Mouse (Mus musculus) hindlimb bud, embryonic 11.5 days (tissue): ENCODE data around the gene Crls1.

Experiments
- DNase-seq: peaks from one replicate; pipeline ENCODE4 v3.0.0-alpha.2; 2012; ENCODE audit warnings: low read depth, low spot score; ENCODE audit errors: extremely low spot score

Crls1 gene

DNA sequence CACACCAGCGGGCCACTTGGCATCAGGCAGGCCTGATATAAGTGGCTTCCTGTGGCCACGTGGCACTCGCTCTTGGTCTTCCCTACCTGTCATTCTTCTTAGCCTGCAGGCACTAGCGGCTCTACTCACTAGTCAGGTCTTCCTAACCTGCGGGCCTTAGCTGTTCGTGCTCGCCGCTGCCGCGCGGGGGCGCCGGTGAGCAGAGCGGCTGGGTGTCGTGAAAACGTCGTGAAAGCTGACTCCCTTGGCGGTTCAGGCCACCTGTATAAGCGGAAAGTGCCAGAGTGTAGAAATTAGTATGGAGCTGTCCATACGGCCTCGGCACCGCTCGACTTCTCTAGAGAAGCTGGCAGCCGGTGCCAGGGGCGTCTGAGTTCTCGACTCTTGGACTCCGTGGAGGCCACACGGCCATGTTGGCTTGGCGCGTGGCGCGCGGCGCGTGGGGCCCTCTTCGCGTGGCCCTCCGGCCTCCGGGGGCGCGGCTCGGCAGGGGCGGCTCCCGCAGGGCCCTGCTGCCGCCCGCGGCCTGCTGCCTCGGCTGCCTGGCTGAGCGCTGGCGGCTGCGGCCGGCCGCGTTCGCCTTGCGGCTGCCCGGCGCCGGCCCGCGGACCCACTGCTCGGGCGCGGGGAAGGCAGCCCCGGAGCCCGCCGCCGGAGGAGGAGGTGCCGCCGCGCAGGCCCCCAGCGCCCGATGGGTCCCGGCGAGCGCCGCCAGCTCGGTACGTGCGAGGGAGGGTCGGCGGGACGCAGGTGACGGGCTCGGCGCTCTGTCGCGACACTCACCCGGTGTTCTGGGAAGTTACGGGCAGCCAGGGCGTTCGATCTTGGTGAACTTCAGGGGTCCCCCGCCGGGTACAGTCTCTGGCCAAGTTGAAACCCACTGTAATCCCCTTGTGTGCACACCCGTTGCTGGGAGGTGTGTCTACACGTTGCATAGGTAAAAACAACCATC is at the start of gene Crls1:
Gene Crls1 (plus strand): TSS at position 260 of the 952 bp plus-strand sequence.
- DNase-seq: peak; percentile 89

DNA sequence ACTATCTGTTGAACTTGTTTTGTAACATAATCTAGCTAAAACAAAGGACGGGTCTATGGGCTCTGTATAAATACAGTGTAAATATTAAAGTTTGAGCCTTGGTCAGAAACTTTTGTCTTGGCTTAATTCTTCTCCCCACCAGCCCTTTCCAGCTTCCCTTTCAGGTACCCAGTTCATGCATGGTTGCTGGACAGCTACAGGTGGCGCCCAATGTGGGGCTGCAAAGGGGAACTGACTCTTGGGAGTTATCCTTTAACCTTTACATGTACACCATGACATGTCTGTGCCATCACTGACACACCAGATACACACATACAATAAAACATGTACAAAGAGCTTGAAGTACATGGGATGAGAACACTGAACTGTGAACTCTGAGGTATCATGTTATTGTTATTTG is 43.5 kb upstream of the Crls1 start:
- DNase-seq: no peak

DNA sequence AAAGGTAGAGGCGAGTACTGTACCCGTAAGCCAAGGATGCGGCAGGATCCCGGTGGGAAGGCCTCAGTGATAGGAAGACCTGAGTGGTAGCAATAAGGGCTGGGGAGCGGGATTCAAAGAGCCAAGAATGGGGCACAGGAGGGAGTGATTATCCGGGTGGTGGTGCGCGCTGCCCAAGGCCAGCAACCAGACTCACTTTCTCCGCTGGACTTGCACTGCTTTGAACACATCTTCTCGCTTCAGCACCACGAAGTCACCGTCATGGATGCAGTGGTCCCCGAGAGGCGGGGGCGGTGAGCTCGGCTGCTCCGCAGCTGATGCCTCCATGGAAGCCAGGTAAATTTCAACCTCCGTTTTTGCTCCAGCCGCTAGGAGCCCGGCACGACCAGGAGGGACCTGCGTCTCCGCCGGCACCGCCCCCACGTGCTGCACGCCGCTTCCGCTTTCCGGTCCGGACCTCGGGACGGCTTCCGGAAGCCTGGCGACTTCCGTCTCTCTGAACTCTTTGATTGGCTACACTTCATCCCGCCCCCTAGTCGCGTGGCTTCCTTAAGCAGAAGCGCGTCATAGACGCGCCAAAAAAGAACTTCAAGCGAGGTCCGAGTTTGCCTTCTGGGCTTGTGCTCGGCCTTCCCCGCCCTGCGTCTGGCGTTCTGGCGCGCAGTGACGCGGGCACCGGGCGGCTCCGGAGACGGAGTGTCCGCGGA is 30.7 kb upstream of the Crls1 start, which contains the start of the genes Trmt6 and Mcm8:
Gene Trmt6 (minus strand): TSS at position 448 of the 707 bp plus-strand sequence.
Gene Mcm8 (plus strand): TSS at position 534 of the 707 bp plus-strand sequence.
- peak; percentile 97 for DNase-seq

DNA sequence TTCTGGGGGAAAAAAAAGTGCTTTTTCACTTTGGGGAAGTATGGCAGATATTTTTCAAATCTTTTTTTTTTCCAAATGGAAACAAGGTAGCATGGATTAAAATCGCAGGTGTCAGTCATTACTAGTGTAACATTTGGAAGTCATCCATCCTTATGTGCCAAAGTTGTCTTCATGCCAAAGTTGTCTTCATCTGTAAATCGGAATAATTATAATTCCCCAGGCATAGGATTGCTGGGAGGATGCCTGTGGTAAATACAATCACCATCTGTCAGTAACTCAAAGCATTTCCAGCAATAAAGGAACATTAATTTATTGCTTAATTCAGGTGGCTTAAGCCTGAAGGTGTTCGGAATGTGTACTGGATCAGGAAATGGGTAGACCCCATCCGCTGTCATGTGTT is 5.4 kb upstream of the Crls1 start:
- no peak for DNase-seq

DNA sequence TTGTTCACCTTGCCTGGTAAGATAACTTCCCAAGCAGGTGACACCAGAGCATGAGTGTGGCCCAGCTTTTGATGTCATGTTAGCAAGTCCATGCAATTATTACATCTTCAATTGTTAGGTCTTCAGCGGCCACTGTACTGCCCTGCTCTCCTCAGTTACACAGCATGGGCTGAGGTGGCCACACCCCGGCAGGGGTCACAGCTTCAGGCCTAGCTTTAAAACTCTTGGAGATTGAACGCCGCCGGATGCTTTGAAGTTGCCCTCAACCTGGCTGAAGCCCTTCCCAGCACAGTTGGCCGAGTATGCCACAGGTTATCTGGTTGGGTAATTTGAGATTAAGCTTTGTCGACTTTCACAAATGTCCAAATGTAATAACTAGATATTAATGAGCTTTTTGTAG is 1.1 kb downstream of the Crls1 start:
- DNase-seq: no peak

DNA sequence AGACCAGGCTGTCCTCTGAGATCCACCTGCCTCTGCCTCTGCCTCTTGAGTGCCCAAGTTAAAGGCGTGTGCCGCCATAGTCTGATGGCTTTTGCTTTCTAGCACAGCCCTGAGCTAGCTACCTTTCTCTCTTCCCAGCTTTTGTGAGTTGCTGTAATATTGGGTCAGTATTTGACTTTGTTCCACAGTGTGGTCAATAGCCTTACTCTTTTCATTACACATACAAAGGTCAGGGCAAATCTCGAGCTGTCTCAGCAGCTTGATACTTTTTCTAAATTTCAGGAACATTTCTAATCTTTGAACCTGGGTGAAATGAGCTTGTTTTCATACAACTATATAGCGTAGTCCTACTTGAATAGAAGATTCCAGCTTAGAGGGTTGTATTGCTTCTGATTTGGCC is 1.9 kb downstream of the Crls1 start:
- no peak for DNase-seq

DNA sequence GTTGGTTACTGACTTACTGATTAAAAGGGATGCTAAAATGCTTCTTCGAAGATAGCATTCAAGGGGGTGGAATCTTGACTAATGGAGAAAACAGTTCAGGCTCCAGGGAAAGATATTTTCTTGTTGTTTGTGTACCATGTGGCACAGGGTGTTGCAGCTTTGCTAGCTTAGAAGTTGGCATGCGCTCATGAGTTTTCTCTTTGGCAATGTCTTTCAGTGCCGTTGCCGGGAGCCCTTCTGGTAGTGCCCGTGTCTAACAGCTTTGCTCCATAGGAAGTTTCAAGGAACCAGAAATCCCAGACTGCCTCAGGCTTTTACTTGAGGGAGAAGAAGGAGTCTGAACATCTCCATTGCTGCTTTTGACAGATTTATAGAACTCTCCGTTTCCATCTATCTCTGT is 2.7 kb downstream of the Crls1 start:
- DNase-seq: no peak

DNA sequence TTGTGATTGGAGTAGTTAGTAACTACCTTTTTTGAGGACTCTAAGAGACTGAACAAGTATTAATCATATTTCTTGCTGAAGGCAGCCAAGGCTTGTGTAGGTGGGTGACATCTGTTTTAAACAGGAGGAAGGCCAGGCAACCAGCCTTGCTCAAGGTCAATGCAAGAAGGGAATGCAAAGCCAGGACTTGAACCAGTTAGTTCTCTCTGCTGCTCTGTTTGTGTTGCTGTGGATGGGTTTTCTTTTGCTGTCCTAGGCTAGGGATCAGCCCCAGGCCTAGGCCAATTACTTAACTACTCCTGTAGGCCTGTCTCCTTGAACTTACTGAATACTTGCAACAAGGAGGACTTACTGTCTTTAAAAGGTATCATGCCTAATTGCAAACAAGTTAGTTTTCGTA is 6.6 kb downstream of the Crls1 start:
- no peak for DNase-seq

DNA sequence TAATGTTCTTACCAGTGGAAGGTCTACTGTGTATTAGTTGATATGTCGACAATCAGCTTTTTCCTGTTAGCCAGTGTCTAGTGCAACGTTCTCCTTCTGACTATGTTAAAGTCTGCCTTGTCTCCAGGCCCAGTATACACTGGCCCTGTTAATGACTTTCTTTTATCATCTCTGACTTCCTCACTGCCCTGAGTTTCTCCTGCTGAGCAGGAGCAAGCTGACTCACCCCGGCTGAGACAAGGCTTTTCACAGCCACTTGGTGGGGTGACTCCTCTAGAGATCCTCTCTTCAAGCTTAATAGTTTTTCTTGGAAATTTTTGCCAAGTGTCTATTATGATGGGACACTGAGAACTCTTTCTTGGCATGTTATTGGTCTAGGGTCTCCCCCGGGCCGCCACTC is 9.9 kb downstream of the Crls1 start:
- DNase-seq: no peak

DNA sequence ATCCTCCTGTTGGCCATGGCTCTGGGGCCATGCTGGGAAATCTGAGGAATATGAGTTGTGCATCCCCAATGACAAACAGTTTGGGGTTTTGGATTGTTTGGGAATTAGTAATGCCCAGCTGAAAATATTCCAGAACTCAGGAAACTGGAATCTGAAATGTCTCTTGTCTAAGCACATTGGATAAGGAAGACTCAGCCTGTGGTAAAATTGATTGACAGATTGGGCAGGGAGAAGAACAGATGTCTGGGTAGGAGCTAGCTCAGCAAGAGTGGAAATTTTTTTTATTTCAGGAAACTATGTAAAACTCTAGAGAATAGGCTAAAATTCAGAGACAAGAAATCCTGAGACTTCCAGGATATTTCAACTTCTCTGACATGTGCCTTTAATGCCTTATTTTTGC is 14.0 kb downstream of the Crls1 start:
- no peak for DNase-seq

DNA sequence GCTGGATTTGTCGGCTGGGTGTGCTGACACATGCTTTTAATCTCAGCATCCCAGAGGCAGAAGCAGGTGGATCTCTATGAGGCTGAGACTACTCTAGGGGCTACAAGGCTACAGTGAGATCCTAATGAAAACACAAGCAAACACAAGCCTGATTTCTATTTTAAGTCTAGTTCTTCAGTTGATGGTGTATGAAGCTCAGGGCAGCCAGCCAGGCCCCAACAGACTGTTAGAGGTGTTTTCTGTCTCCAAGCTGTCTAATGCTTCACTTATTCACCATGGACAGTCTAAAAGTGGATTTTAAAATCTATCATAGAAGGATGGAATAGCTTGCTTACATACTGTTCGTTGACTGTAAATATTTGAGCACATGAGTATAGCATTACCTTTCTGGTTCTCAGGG is 15.0 kb downstream of the Crls1 start:
- no peak for DNase-seq

DNA sequence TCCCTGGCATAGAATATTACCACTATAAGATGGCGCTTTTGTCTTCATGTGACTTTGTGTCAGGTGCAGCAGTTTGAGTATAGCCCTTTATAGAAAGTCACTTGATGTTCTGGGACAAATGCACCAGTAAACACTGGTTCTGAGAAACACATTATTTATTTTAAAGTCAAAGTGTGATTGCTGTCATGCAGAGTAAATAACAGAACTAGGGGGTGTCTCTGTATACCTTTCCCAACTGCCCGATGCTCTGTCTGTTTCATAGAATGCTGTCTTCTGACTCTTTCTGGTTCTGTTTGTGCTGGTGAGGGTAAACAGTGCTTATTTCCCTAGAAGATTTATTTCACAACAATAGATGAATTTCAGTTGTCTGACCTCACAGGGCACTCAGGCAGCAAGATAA is 16.9 kb downstream of the Crls1 start:
- DNase-seq: no peak

DNA sequence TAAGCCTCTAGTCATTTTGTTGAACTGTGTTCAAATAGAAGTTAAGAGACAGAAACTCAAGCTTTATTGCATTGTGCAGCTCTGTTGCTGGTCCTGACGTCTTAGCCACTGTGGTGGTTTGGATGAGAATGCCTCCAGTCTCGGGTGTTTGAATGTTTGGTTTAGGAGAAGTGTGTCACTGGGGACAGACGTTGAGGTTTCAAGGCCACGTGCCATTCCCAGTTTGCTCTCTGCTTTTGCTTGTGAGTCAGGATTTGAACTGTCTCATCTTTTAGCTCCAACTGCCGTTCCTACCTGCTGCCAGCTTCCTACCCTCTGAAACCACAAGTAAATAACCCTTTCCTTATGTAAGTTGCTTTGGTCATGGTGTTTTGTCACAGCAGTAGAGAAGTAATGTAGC is 21.1 kb downstream of the Crls1 start:
- DNase-seq: no peak

DNA sequence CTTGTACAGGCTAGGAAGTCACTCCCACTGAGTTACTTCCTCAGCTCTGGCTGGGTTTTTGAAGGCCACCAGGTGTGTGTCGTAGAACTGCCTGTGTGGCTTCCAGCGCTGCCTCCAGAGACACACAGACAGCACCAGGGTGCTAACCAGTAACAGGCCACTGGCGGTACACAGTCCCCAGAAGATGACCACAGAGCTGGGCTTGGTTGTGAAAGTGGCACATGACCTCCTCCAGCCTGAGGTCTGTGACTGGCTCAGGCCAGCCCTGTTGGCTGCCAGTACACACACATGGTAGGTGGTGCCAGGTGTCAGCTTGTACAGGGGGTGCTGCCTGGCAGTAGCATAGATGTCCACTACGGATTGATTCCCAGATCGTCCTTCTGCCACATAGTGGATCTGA is 23.2 kb downstream of the Crls1 start:
- no peak for DNase-seq

DNA sequence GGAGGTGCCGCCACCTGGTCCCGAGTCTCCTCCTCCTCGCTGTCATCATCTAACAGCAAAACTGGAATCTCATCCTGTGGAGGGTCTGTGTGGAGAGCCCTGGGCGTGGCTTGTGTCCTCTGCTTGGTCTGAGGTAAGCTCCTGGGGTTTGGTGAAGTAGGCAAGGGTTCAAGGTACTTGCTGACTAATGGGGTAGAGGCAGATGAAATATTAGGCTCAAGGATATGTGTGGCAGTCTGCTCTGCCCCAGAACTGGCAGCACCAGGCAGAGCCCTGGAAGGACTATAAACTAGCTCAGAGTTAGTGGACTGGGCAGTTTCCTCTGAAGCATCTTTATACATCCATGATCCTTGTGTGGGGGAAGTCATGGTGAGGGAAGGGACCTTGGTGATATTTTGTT is 23.8 kb downstream of the Crls1 start:
- DNase-seq: no peak

DNA sequence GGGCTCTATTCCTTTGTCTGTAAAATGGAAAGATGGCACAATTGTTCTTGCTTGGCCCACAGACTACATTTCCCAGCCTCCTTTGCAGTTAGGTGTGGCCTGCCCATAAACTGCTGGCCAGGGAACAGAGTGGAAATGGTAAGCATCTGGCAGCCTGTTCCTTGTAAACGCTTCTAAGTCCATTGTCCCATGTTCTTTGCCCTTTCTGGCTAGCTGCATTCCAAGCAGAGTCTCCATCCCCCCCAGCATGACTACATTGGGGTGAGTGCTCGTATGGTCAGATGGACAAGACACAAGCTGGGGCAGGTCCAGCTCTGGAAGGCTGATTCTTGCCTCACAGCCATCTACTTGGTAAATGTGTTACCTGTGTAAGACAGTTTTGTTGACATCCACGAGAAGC is 25.2 kb downstream of the Crls1 start:
- DNase-seq: no peak

DNA sequence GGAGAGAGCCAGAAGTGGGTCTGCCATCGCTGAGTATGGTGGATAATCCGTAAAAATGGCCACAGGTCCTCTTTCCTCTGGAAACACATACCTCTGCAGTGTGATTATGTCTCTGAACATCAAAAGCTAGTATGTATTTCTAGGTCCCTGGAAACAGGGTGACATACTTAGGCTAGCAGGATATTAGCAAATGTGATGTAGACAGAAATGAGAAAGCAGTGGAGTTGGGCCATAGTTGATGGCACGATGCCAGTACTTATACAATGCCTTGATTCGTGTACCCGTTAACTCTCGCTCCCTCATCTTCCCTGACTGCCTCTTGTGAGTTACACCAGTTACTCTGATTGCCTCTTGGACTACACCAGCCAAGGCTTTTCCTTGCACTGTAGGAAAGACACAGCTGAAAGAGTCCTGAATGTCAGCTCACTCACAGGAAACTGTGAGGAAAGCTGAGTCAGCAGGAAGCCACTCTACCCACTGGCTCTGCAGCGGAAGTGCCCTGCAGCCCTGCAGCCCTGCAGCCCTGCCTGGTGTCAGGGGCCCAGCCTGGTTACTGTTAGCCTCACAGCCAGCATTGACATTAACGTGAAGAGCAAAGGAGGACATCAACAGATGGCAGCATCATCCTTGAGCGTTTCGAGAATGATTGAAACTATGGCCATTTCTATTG is 27.3 kb downstream of the Crls1 start:
- DNase-seq: no peak

DNA sequence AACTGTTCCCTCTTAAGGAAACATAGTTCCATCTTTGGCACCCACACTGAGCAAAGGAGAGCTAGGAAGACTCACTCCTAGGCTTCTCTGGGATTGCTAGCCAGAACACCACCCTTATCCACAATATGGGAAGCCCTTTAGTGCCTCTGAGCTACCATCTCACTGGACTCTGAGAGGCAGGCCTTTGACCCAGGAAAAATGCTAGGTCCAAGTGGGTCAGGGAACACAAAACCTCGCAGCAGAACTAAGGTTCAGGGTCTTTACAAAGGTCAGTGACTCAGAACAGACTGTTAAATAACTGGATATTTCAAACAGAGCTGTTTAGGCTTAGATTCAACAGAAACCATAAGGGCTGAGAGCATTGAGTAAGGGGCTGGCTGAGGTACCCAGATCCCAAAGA is 30.5 kb downstream of the Crls1 start:
- no peak for DNase-seq

DNA sequence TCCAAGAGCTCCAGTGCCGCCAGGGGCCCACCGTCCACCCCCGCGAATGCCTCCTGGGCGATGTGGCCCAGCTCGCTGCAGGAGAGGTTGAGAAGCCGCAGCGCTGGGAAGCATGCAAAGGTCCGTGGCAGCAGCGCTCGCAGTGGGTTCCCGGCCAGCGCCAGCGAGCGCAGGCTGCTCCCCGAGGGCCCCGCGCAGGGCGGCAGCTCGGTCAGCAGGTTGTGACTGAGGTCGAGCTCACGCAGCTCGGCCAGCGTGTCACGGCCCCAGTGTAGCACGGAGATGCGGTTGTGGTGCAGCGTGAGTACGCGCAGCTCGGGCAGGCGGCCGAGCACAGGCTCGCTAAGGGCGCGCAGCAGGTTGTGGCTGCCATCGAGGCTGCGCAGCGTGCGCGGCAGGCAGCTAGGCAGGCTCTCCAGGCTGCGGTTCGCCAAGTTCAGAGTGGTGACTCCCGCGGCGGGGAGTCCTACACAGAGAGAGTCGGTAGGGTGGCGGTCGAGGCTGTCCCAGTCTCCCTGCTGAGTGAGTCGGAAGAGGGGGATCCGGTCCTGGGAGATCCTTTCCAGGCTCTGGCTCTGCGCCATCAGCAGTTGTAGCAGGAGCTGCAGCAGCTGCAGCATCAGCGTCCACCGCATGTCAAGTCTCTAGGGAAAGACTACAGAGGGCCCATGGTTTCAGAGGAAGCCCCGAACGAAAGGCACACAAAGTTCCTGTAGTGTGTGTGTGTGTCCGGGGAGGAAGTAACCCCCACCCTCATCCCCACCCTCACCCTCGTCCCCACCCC is 33.0 kb downstream of the Crls1 start:
- no peak for DNase-seq

DNA sequence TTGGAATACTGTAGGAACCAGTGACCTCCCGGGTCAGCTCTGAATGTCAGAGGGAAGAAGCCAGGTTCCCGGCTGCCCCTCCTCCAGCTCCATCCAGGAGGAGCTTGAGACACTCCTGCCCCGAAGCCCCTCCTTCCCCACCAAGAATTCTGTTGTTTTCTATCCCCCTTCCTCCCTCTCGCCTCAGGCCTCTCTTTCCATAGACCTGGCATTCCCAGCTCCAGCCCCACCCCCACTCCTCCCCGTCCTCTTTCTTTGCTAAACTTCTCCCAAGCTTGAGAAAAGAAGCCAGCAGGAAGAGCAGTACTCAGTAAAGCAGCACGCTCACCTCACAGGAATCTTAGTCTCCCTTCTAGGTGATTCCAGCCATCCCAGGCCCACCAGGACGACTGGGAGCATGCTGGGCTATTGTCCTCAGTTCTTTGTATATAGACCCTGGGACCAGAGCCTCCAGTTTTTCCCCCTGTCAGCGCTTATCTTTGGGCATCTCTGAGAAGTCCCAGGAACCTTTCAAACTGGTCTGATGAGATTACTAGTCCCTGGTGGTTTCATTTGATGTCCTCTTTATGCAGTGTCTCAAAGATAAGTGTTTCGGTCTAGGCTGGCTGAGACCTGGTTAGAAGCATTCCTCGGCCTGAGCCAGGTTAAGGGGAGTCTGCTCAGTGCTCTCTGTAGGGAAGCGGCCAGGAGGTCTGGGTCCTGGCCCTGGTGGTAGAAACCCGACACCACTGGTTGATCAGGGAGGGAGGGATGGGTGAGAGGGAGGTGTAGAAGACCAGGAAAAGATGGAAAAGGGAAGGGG is 34.6 kb downstream of the Crls1 start, which contains the start of gene Lrrn4:
Gene Lrrn4 (minus strand): TSS at position 48 of the 802 bp plus-strand sequence.
- DNase-seq: no peak
